Mouse (Mus musculus) embryonic facial prominence, embryonic 11.5 days (tissue): ENCODE measurements around the gene Ucp1. TPM values are rescaled to one million over a fixed set of nuclear protein-coding genes. Genes with fewer than 3 reads are reported as not detected.

ENCODE experiments used
- ATAC-seq: fragments of 200-750 bp; cut with Nextera tagmentation; replicated peaks from 2 replicates; pipeline ENCODE4 v1.8.0; 2017; ENCODE audit warnings: low read depth; ENCODE audit not compliant: insufficient number of reproducible peaks, low FRiP score, low TSS enrichment
- DNase-seq: peaks from one replicate; pipeline ENCODE4 v3.0.0-alpha.2; 2015; ENCODE audit warnings: low spot score
- H3K27ac ChIP-seq: fragments of 300-500 bp; sonication (generic); replicated peaks from 2 replicates; pipeline ENCODE4 v1.5.1; 2014; ENCODE audit warnings: mild to moderate bottlenecking, low read depth, low read length, control low read depth
- H3K27me3 ChIP-seq: fragments of 300-500 bp; sonication (generic); 2 replicates; pipeline ENCODE4 v1.6.1; 2014; ENCODE audit warnings: mild to moderate bottlenecking, low read length, moderate library complexity, mixed read lengths; ENCODE audit not compliant: control insufficient read depth, insufficient read depth
- H3K36me3 ChIP-seq: fragments of 300-500 bp; sonication (generic); replicated peaks from 2 replicates; pipeline ENCODE4 v1.6.1; 2014; ENCODE audit warnings: low read depth, mild to moderate bottlenecking, low read length, moderate library complexity, mixed read lengths; ENCODE audit not compliant: control insufficient read depth, insufficient read depth
- H3K4me1 ChIP-seq: fragments of 300-500 bp; sonication (generic); 2 replicates; pipeline ENCODE4 v1.6.1; 2014; ENCODE audit warnings: low read length, mixed read lengths; ENCODE audit not compliant: control insufficient read depth, insufficient read depth
- H3K4me2 ChIP-seq: fragments of 300-500 bp; sonication (generic); 2 replicates; pipeline ENCODE4 v1.6.1; 2014; ENCODE audit warnings: low read depth, mild to moderate bottlenecking, control low read depth, low read length, moderate library complexity
- H3K4me3 ChIP-seq: fragments of 300-500 bp; sonication (generic); 2 replicates; pipeline ENCODE4 v1.5.1; 2014; ENCODE audit warnings: low read depth, low read length, control low read depth
- H3K9ac ChIP-seq: fragments of 300-500 bp; sonication (generic); replicated peaks from 2 replicates; pipeline ENCODE4 v1.6.1; 2014; ENCODE audit warnings: mild to moderate bottlenecking, control low read depth, low read length
- H3K9me3 ChIP-seq: fragments of 300-500 bp; sonication (generic); replicated peaks from 2 replicates; pipeline ENCODE4 v1.6.1; 2016; ENCODE audit warnings: mild to moderate bottlenecking, low read length, inconsistent platforms, mixed read lengths; ENCODE audit not compliant: control insufficient read depth
- WGBS: fragments of 180-500 bp; shearing (Covaris S2); extraction: QIAGEN DNeasy Blood & Tissue Kit; methylation state at CpG from one replicate; pipeline ENCODE4 v1.1.7; 2014; 5-methylcytosine and 5-hydroxymethylcytosine counted together
- polyA plus RNA-seq: library from polyadenylated mRNA; unstranded; fragments of >200 nt; fragmentation: Nextera tagmentation; extraction: Ambion mirVana; gene quantifications from 2 replicates; pipeline ENCODE4 v1.2.1, GENCODE M21; 2014

Gene Ucp1
- polyA plus RNA-seq, 1 experiment from 2014 or later = not detected

DNA sequence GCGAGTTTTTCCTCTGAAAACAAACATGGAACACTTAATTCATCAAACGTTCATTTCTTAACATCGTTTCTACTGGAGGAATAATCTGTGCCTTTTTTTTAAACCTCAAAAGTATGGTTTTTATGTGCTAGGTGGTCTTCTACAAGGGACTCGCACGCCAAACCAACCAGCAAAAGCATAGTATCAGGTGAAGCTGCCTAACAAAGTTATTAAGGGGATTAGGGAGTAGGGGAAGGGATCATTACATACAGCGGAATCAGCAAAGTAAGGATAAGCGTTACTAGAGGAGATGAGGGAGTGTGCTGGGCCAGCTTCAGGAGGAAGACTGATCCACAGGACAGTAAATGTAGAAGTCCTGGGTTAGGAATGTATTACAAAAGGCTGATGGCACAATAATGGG, 42.7 kb downstream of the Ucp1 start:
- ATAC-seq (peak; percentile 22; the same call in 1 of the 2 replicates), DNase-seq (peak; percentile 4)
- H3K4me2 ChIP-seq = peak overlapping the region; percentile 47
- H3K4me3 ChIP-seq = peak overlapping the region; percentile 86
- no peak overlapping the region for H3K9ac ChIP-seq
- no peaks in the 10 kb centered on the region for H3K4me1 ChIP-seq
- 5% methylated on average over 7 of the region's 7 CpGs for WGBS
- H3K27ac ChIP-seq = no peak overlapping the region
- H3K36me3 ChIP-seq = no peaks in the 10 kb centered on the region
- no peaks in the 10 kb centered on the region for H3K27me3 ChIP-seq
- H3K9me3 ChIP-seq = no peaks in the 10 kb centered on the region

DNA sequence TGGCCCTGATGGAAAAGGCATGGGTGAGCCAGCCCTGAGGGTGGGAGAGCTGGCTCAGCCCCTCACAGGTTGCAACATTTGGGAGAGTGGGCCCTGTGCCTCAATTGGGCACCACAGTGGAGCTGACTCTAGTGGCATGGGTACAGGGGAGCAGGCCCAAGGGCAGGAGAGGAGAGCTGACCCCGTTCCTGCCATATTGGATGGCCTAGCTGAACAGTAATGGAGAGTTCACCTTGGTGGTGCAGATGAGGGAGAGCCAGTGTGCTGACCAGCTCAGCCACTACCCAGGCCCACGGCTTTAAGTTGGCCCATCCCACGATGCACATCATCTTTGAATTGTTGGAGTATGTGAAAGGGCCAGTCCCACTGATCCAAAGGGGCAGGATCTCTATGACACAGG, 51.9 kb downstream of the Ucp1 start:
- Histone ChIP-seq H3K27ac (no peak overlapping the region), H3K27me3 (no peaks in the 10 kb centered on the region), H3K4me2 (no peak overlapping the region), H3K4me3 (no peak overlapping the region), H3K9me3 (no peaks in the 10 kb centered on the region), H3K4me1 (no peaks in the 10 kb centered on the region), H3K9ac (no peak overlapping the region), H3K36me3 (no peaks in the 10 kb centered on the region)
- DNase-seq (no peak), ATAC-seq (no peak)
- WGBS = 87% methylated on average over 3 of the region's 3 CpGs

DNA sequence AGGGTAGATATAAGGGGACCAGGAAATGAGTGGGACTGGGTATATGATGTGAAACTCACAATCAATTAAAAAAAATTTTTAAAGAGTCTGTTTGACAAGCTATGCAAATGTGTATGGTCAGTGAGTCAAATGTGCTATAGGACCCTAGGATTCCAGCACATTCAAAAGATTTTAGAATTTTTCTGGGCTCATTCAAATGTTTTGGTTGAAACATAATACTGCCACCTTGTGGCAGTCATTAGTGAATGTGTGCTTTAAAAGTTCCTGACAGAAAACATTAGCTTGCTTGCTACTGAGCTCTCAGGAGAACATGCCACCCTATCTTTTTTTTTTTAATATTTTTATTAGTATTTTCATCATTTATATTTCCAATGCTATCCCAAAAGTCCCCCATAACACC, 52.5 kb downstream of the Ucp1 start:
- Histone ChIP-seq H3K4me1 (no peaks in the 10 kb centered on the region), H3K9me3 (no peaks in the 10 kb centered on the region), H3K4me3 (no peak overlapping the region), H3K36me3 (no peaks in the 10 kb centered on the region), H3K27me3 (no peaks in the 10 kb centered on the region), H3K4me2 (no peak overlapping the region), H3K9ac (no peak overlapping the region), H3K27ac (no peak overlapping the region)
- ATAC-seq = no peak
- DNase-seq = peak; percentile 76

Other genes with a start within 250 kb of the Ucp1 start
- gene Tbc1d9, start 125.0 kb upstream of the Ucp1 start, polyA plus RNA-seq = 6.4 and 7.1 TPM in 2 replicates
- gene Gm10645, start 124.2 kb upstream of the Ucp1 start, polyA plus RNA-seq = 2.7 and 3.5 TPM in 2 replicates
- gene Elmod2, start 42.1 kb downstream of the Ucp1 start, polyA plus RNA-seq = 28.3 and 36.1 TPM in 2 replicates
- not detected in 2 replicates for gene Mgat4d, start 58.1 kb downstream of the Ucp1 start, polyA plus RNA-seq
- gene Clgn, start 99.5 kb downstream of the Ucp1 start, polyA plus RNA-seq = 4.6 and 4.7 TPM in 2 replicates
- 137 and 163 TPM in 2 replicates for gene Scoc, start 168.0 kb downstream of the Ucp1 start, polyA plus RNA-seq
- gene Olfr370, start 245.4 kb downstream of the Ucp1 start, polyA plus RNA-seq = not detected in 2 replicates